Mouse (Mus musculus): ENCODE results near the gene Fsip1. TPM values are rescaled to one million over a fixed set of nuclear protein-coding genes. Genes with fewer than 3 reads are reported as not detected.
"Not testable (repeated sequence)": the region's sequence is repeated elsewhere in the genome, so short reads cannot be mapped to it uniquely, and the experiment has no call there.

Gene Fsip1
- polyA plus RNA-seq, 1 experiment from 2014 or later: 3.4 TPM

- Histone ChIP-seq H3K9me3 (ENCODE audit: control insufficient read depth, low read length) (no peaks in the 10 kb centered on the region), H3K27me3 (ENCODE audit: control insufficient read depth, insufficient read depth, low read length) (no peaks in the 10 kb centered on the region), H3K36me3 (ENCODE audit: control insufficient read depth, insufficient read depth, low read length) (no peaks in the 10 kb centered on the region), H3K4me1 (ENCODE audit: control insufficient read depth, insufficient read depth, low read length) (0 out of 2 replicates have a peak, but pooled peaks cover 3% of the 10 kb centered on the region), H3K4me2 (ENCODE audit: low read depth, low read length) (no peak overlapping the region), H3K27ac (ENCODE audit: low read depth, low read length) (no peak overlapping the region), H3K4me3 (ENCODE audit: low read depth, low read length) (no peak overlapping the region), H3K9ac (replicated peaks; ENCODE audit: low read depth, low read length) (no peak overlapping the region)
- no peak for ATAC-seq (ENCODE audit: low read depth)
- WGBS: 94% methylated on average over 3 of the region's 3 CpGs
These were observed 98.7 kb downstream of the Fsip1 start for GRCm38 (mm10) chr2:118158095-118158494.

- Histone ChIP-seq H3K9ac (replicated peaks; ENCODE audit: low read depth, low read length) (no peak overlapping the region), H3K4me3 (ENCODE audit: low read depth, low read length) (no peak overlapping the region), H3K4me2 (ENCODE audit: low read depth, low read length) (no peak overlapping the region), H3K27me3 (ENCODE audit: control insufficient read depth, insufficient read depth, low read length) (no peaks in the 10 kb centered on the region), H3K4me1 (ENCODE audit: control insufficient read depth, insufficient read depth, low read length) (no peaks in the 10 kb centered on the region), H3K9me3 (ENCODE audit: control insufficient read depth, low read length) (no peaks in the 10 kb centered on the region), H3K36me3 (ENCODE audit: control insufficient read depth, insufficient read depth, low read length) (no peaks in the 10 kb centered on the region), H3K27ac (ENCODE audit: low read depth, low read length) (no peak overlapping the region)
- WGBS: 66% methylated on average over 12 of the region's 12 CpGs
- ATAC-seq (ENCODE audit: low read depth): 0 out of 2 replicates have a peak, but pooled peaks have one; percentile 31
These were observed 106.8 kb downstream of the Fsip1 start for GRCm38 (mm10) chr2:118149855-118150563.

- Histone ChIP-seq H3K27me3 (ENCODE audit: control insufficient read depth, insufficient read depth, low read length) (no peaks in the 10 kb centered on the region), H3K4me2 (ENCODE audit: low read depth, low read length) (no peak overlapping the region), H3K27ac (ENCODE audit: low read depth, low read length) (no peak overlapping the region), H3K9me3 (ENCODE audit: control insufficient read depth, low read length) (no peaks in the 10 kb centered on the region), H3K4me1 (ENCODE audit: control insufficient read depth, insufficient read depth, low read length) (no peaks in the 10 kb centered on the region), H3K4me3 (ENCODE audit: low read depth, low read length) (no peak overlapping the region), H3K9ac (replicated peaks; ENCODE audit: low read depth, low read length) (no peak overlapping the region), H3K36me3 (ENCODE audit: control insufficient read depth, insufficient read depth, low read length) (no peaks in the 10 kb centered on the region)
- WGBS: 80% methylated on average over 4 of the region's 4 CpGs
- ATAC-seq (ENCODE audit: low read depth): no peak
These were observed 108.2 kb downstream of the Fsip1 start for GRCm38 (mm10) chr2:118148321-118149142.

- H3K4me3 ChIP-seq (ENCODE audit: low read depth, low read length); H3K9ac ChIP-seq (replicated peaks; ENCODE audit: low read depth, low read length); H3K36me3 ChIP-seq (ENCODE audit: control insufficient read depth, insufficient read depth, low read length); H3K4me1 ChIP-seq (ENCODE audit: control insufficient read depth, insufficient read depth, low read length); ATAC-seq (ENCODE audit: low read depth); H3K27ac ChIP-seq (ENCODE audit: low read depth, low read length); H3K27me3 ChIP-seq (ENCODE audit: control insufficient read depth, insufficient read depth, low read length); H3K4me2 ChIP-seq (ENCODE audit: low read depth, low read length); H3K9me3 ChIP-seq (ENCODE audit: control insufficient read depth, low read length): not testable (repeated sequence)
- 38% methylated on average over 3 of the region's 3 CpGs for WGBS
These were observed 109.0 kb downstream of the Fsip1 start for GRCm38 (mm10) chr2:118147749-118148148.

- Histone ChIP-seq H3K9ac (replicated peaks; ENCODE audit: low read depth, low read length) (no peak overlapping the region), H3K27me3 (ENCODE audit: control insufficient read depth, insufficient read depth, low read length) (no peaks in the 10 kb centered on the region), H3K4me3 (ENCODE audit: low read depth, low read length) (no peak overlapping the region), H3K36me3 (ENCODE audit: control insufficient read depth, insufficient read depth, low read length) (no peaks in the 10 kb centered on the region), H3K9me3 (ENCODE audit: control insufficient read depth, low read length) (no peaks in the 10 kb centered on the region), H3K27ac (ENCODE audit: low read depth, low read length) (no peak overlapping the region), H3K4me1 (ENCODE audit: control insufficient read depth, insufficient read depth, low read length) (no peaks in the 10 kb centered on the region), H3K4me2 (ENCODE audit: low read depth, low read length) (no peak overlapping the region)
- no peak for ATAC-seq (ENCODE audit: low read depth)
- 94% methylated on average over 10 of the region's 10 CpGs for WGBS
These were observed 115.1 kb downstream of the Fsip1 start for GRCm38 (mm10) chr2:118141651-118142050.

GRCm38 (mm10) chr2:118139261-118139660, 117.5 kb downstream of the Fsip1 start:
- H3K36me3 ChIP-seq (ENCODE audit: control insufficient read depth, insufficient read depth, low read length): no peaks in the 10 kb centered on the region
- no peaks in the 10 kb centered on the region for H3K27me3 ChIP-seq (ENCODE audit: control insufficient read depth, insufficient read depth, low read length)
- no peaks in the 10 kb centered on the region for H3K4me1 ChIP-seq (ENCODE audit: control insufficient read depth, insufficient read depth, low read length)
- H3K9me3 ChIP-seq (ENCODE audit: control insufficient read depth, low read length): no peaks in the 10 kb centered on the region
- H3K4me2 ChIP-seq (ENCODE audit: low read depth, low read length): no peak overlapping the region
- H3K27ac ChIP-seq (ENCODE audit: low read depth, low read length): no peak overlapping the region
- 87% methylated on average over 6 of the region's 6 CpGs for WGBS
- no peak overlapping the region for H3K4me3 ChIP-seq (ENCODE audit: low read depth, low read length)
- H3K9ac ChIP-seq (replicated peaks; ENCODE audit: low read depth, low read length): no peak overlapping the region
- ATAC-seq (ENCODE audit: low read depth): no peak

GRCm38 (mm10) chr2:118137776-118138175, 119.0 kb downstream of the Fsip1 start:
- WGBS: 90% methylated on average over 2 of the region's 2 CpGs
- Histone ChIP-seq H3K36me3 (ENCODE audit: control insufficient read depth, insufficient read depth, low read length) (no peaks in the 10 kb centered on the region), H3K9ac (replicated peaks; ENCODE audit: low read depth, low read length) (no peak overlapping the region), H3K4me1 (ENCODE audit: control insufficient read depth, insufficient read depth, low read length) (no peaks in the 10 kb centered on the region), H3K27ac (ENCODE audit: low read depth, low read length) (no peak overlapping the region), H3K9me3 (ENCODE audit: control insufficient read depth, low read length) (no peaks in the 10 kb centered on the region), H3K4me3 (ENCODE audit: low read depth, low read length) (no peak overlapping the region), H3K27me3 (ENCODE audit: control insufficient read depth, insufficient read depth, low read length) (no peaks in the 10 kb centered on the region), H3K4me2 (ENCODE audit: low read depth, low read length) (no peak overlapping the region)
- no peak for ATAC-seq (ENCODE audit: low read depth)

GRCm38 (mm10) chr2:118137071-118137470, 119.7 kb downstream of the Fsip1 start:
- ATAC-seq (ENCODE audit: low read depth): no peak
- H3K9me3 ChIP-seq (ENCODE audit: control insufficient read depth, low read length): no peaks in the 10 kb centered on the region
- H3K4me1 ChIP-seq (ENCODE audit: control insufficient read depth, insufficient read depth, low read length): no peaks in the 10 kb centered on the region
- no peak overlapping the region for H3K4me3 ChIP-seq (ENCODE audit: low read depth, low read length)
- no peaks in the 10 kb centered on the region for H3K36me3 ChIP-seq (ENCODE audit: control insufficient read depth, insufficient read depth, low read length)
- H3K9ac ChIP-seq (replicated peaks; ENCODE audit: low read depth, low read length): no peak overlapping the region
- WGBS: 84% methylated on average over 9 of the region's 9 CpGs
- no peak overlapping the region for H3K4me2 ChIP-seq (ENCODE audit: low read depth, low read length)
- H3K27me3 ChIP-seq (ENCODE audit: control insufficient read depth, insufficient read depth, low read length): no peaks in the 10 kb centered on the region
- H3K27ac ChIP-seq (ENCODE audit: low read depth, low read length): no peak overlapping the region

GRCm38 (mm10) chr2:118128313-118128712, 128.5 kb downstream of the Fsip1 start:
- 39% methylated on average over 3 of the region's 3 CpGs for WGBS
- no peak for ATAC-seq (ENCODE audit: low read depth)
- H3K4me2 ChIP-seq (ENCODE audit: low read depth, low read length): no peak overlapping the region

More at GRCm38 (mm10) chr2:118128313-118128712, 128.5 kb downstream of the Fsip1 start:
- Histone ChIP-seq H3K9ac (replicated peaks; ENCODE audit: low read depth, low read length) (no peak overlapping the region), H3K27ac (ENCODE audit: low read depth, low read length) (no peak overlapping the region), H3K4me1 (ENCODE audit: control insufficient read depth, insufficient read depth, low read length) (no peaks in the 10 kb centered on the region), H3K4me3 (ENCODE audit: low read depth, low read length) (no peak overlapping the region), H3K36me3 (ENCODE audit: control insufficient read depth, insufficient read depth, low read length) (no peaks in the 10 kb centered on the region), H3K27me3 (ENCODE audit: control insufficient read depth, insufficient read depth, low read length) (no peaks in the 10 kb centered on the region), H3K9me3 (ENCODE audit: control insufficient read depth, low read length) (no peaks in the 10 kb centered on the region)

Measured in neural tube, embryonic 14.5 days (tissue).